Mouse (Mus musculus): ENCODE measurements at regions not wholly inside any gene's neighbourhood (a gene's known extent, or its start where the extent isn't known, plus 50 kb on each side); places are given as distances from the start of the nearest gene placed in this dataset.

GRCm38 (mm10) chr4:125191010-125191409, 63.4 kb upstream of the Zc3h12a start:
- no peak for TF ChIP-seq SIN3A (IDR thresholded peaks at IDR 0.05; ENCODE audit: low read length)
- no peak for TF ChIP-seq NELFE (IDR thresholded peaks at IDR 0.05; ENCODE audit: low read depth, low read length)
- TF ChIP-seq EP300 (IDR thresholded peaks at IDR 0.05; ENCODE audit: low read depth in 1 of 2, low read length in 2 of 2): no peak
- TF ChIP-seq RAD21 (IDR thresholded peaks at IDR 0.05; ENCODE audit: low read depth, low read length): no peak
- no peak for TF ChIP-seq CTCF (IDR thresholded peaks at IDR 0.05 in 2 of 3, conservative IDR thresholded peaks at IDR 0.05 in 1 of 3; ENCODE audit: control insufficient read depth in 1 of 3, insufficient read depth in 1 of 3, low read depth in 2 of 3, low read length in 3 of 3, poor library complexity in 1 of 3, severe bottlenecking in 1 of 3)
- TF ChIP-seq GATA1 (IDR thresholded peaks at IDR 0.05; ENCODE audit: low read depth, low read length): no peak
- TF ChIP-seq POLR2A (IDR thresholded peaks at IDR 0.05; ENCODE audit: control insufficient read depth in 1 of 2, insufficient read depth in 1 of 2, low read depth in 1 of 2, low read length in 2 of 2, poor library complexity in 1 of 2): no peak
- TF ChIP-seq CHD1 (IDR thresholded peaks at IDR 0.05; ENCODE audit: low read depth, low read length): no peak
- TF ChIP-seq ZNF384 (IDR thresholded peaks at IDR 0.05; ENCODE audit: low read depth, low read length): no peak
- no peak for TF ChIP-seq BHLHE40 (IDR thresholded peaks at IDR 0.05; ENCODE audit: borderline replicate concordance, low read depth, low read length)
- no peak for TF ChIP-seq KAT2A (conservative IDR thresholded peaks at IDR 0.05; ENCODE audit: low read depth, low read length)
